Mouse (Mus musculus): ENCODE data around the gene Trpc1. TPM values are rescaled to one million over a fixed set of nuclear protein-coding genes. Genes with fewer than 3 reads are reported as not detected.

Trpc1 gene
- polyA plus RNA-seq, 1 experiment from 2014 or later: not detected

DNA sequence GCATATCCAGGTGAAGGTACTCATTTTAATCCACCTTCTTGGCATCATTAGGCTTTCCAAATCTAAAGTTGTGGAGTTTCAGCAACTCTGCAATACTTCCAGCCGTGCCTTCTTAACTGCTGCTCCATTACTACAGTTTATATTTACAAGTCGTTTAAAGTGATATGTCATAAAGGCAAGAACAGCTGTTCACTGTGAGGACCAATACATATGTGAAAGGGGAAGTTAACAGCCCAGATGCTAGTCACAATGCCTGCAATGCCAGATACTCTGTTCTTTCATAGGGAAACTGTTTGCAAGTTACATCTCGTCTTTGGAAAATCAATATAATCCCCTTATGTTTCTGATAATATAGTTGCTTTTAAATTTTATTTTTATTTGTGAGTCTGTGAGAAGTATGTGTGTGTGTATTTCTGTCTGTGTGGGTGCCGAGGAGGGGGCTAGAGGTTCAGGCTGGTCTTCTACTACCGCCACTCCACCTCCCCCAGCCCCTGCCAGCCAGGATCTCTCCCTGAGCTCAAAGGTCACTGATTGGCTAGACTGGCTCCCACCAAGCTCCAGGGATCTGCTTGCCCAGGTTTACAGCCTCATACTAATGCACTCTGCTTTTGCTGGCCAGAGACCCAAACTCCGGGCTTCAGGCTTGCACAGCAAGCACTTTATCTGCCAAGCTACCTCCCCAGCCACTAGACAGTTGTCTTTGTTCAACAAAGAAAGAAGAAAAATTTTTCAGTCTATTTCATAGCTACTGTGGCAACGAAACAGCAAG is 5.1 kb downstream of the Trpc1 start:
- Histone ChIP-seq H3K79me2 (ENCODE audit: inconsistent target) (no peaks in the 10 kb centered on the region), H3K27ac (no peak overlapping the region), H3K4me3 (ENCODE audit: inconsistent target) (no peak overlapping the region), H3K36me3 (ENCODE audit: inconsistent target) (no peaks in the 10 kb centered on the region)
- 49% methylated on average over 7 of the region's 7 CpGs for WGBS (ENCODE audit: missing documents)

DNA sequence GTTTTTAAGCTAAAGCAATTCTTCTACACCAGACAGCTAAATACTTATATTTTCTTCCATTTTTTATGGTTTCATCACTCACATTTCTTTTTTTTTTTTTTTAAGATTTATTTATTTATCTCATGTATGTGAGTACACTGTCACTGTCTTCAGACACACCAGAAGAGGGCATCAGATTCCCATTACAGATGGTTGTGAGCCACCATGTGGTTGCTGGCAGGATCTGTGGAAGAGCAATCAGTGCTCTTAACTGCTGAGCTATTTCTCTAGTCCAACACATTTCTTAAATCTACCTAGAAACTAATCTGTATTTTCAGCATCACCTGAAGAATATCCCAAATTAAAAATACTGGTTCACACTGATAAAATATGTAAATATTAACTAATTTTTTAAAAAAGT is 13.9 kb downstream of the Trpc1 start:
- no peaks in the 10 kb centered on the region for H3K36me3 ChIP-seq (ENCODE audit: inconsistent target)
- H3K27ac ChIP-seq: no peak overlapping the region
- no peak overlapping the region for H3K4me3 ChIP-seq (ENCODE audit: inconsistent target)

GRCm38 (mm10) chr9:95712574-95712973 is 37.6 kb downstream of the Trpc1 start:
- Histone ChIP-seq H3K79me2 (ENCODE audit: inconsistent target) (no peaks in the 10 kb centered on the region), H3K4me3 (ENCODE audit: inconsistent target) (no peak overlapping the region), H3K36me3 (ENCODE audit: inconsistent target) (no peaks in the 10 kb centered on the region), H3K27ac (no peak overlapping the region)
- 65% methylated on average over 7 of the region's 8 CpGs for WGBS (ENCODE audit: missing documents)

More for the DNA sequence above, 13.9 kb downstream of the Trpc1 start:
- no peaks in the 10 kb centered on the region for H3K79me2 ChIP-seq (ENCODE audit: inconsistent target)

DNA sequence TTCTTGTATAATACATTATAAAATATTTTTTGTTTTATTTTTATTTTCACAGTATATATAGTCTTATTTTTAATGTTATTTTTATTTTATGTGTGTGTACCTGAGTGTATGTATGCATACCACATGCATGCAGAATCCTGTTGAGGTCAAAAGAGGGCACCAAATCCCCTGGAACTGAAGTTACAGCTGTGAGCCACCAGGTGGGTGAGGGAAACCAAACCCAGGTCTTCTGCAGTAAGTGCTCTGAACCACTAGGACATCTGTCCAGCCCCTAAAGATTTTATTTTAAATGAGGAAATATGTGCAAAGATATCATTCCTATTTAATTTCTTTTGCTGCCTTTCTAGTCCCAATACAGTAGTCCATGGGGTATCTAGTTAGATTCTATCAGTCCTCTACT is 41.2 kb downstream of the Trpc1 start:
- no peak overlapping the region for H3K27ac ChIP-seq
- H3K79me2 ChIP-seq (ENCODE audit: inconsistent target): no peaks in the 10 kb centered on the region
- no peaks in the 10 kb centered on the region for H3K36me3 ChIP-seq (ENCODE audit: inconsistent target)
- H3K4me3 ChIP-seq (ENCODE audit: inconsistent target): no peak overlapping the region

DNA sequence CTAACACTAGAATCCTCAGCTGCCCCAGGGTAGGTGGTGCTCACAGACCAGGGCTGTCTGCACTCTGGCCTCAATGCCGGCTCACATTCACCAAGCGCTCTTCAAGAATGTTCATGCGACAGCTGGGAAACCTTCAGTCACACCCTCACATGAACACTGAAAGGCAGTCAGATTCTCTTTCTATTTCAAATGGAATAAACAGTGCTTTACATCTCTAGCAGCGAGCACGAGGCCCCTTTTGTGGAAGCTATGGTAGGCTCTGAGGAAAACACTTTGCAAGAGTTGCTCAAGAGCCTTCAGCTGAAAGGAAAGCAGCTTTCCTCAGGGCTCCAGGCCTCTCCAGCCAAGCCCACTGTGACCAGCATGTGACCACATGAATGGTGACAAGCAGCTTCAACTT is 44.8 kb downstream of the Trpc1 start:
- Histone ChIP-seq H3K27ac (no peak overlapping the region), H3K36me3 (ENCODE audit: inconsistent target) (no peaks in the 10 kb centered on the region), H3K79me2 (ENCODE audit: inconsistent target) (no peaks in the 10 kb centered on the region), H3K4me3 (ENCODE audit: inconsistent target) (no peak overlapping the region)
- WGBS (ENCODE audit: missing documents): 86% methylated on average over 5 of the region's 5 CpGs

GRCm38 (mm10) chr9:95704078-95704477 is 46.1 kb downstream of the Trpc1 start:
- H3K79me2 ChIP-seq (ENCODE audit: inconsistent target): no peaks in the 10 kb centered on the region
- WGBS (ENCODE audit: missing documents): 52% methylated on average over 3 of the region's 3 CpGs
- no peak overlapping the region for H3K27ac ChIP-seq

GRCm38 (mm10) chr9:95699273-95699672 is 50.9 kb downstream of the Trpc1 start:
- WGBS (ENCODE audit: missing documents): 59% methylated on average over 4 of the region's 4 CpGs
- Histone ChIP-seq H3K36me3 (ENCODE audit: inconsistent target) (no peaks in the 10 kb centered on the region), H3K79me2 (ENCODE audit: inconsistent target) (no peaks in the 10 kb centered on the region), H3K27ac (no peak overlapping the region), H3K4me3 (ENCODE audit: inconsistent target) (no peak overlapping the region)

More at GRCm38 (mm10) chr9:95704078-95704477, 46.1 kb downstream of the Trpc1 start:
- no peaks in the 10 kb centered on the region for H3K36me3 ChIP-seq (ENCODE audit: inconsistent target)
- H3K4me3 ChIP-seq (ENCODE audit: inconsistent target): no peak overlapping the region

DNA sequence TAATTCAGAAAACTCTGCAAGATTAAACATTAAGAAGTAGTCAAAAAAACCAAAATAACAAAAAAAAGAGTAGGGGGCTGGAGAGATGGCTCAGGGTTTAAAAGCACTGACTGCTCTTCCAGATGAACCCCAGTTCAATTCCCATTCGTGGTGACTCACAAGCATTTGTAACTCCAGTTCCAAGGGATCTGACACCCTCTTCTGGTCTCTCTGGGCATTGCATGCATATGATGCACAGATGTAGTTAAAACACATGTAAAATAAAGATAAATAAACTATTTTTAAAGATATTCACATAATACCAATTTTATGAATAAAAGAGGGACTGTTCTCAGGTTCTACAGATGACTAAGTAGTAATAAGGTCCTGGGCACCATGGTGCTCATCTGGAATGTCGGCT is 52.4 kb downstream of the Trpc1 start:
- Histone ChIP-seq H3K27ac (no peak overlapping the region), H3K4me3 (ENCODE audit: inconsistent target) (no peak overlapping the region), H3K36me3 (ENCODE audit: inconsistent target) (no peaks in the 10 kb centered on the region), H3K79me2 (ENCODE audit: inconsistent target) (no peaks in the 10 kb centered on the region)
- 56% methylated on average over 2 of the region's 2 CpGs for WGBS (ENCODE audit: missing documents)

GRCm38 (mm10) chr9:95696581-95696980 is 53.6 kb downstream of the Trpc1 start:
- 95% methylated on average over 6 of the region's 6 CpGs for WGBS (ENCODE audit: missing documents)
- Histone ChIP-seq H3K36me3 (ENCODE audit: inconsistent target) (no peaks in the 10 kb centered on the region), H3K79me2 (ENCODE audit: inconsistent target) (no peaks in the 10 kb centered on the region), H3K4me3 (ENCODE audit: inconsistent target) (no peak overlapping the region), H3K27ac (no peak overlapping the region)

DNA sequence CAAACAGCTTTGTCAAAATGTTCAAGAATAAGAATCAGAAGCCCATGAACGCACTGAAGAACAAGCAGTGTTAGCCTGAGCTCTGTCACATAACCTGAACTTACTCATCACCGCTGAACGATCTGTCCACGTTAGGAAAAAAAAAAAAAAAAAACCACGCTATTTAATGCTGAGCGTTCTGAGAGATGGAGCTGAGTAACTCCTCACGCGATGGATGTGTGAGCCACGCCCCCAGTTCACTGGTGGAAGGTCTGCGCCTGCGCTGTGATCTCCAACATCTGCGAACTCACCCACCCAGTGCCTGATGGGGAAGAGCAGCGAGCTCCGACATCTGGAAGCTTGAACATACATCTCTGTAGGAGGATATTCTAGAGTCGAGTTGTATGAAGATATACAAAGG is 55.2 kb downstream of the Trpc1 start:
- no peaks in the 10 kb centered on the region for H3K79me2 ChIP-seq (ENCODE audit: inconsistent target)
- no peaks in the 10 kb centered on the region for H3K36me3 ChIP-seq (ENCODE audit: inconsistent target)
- no peak overlapping the region for H3K4me3 ChIP-seq (ENCODE audit: inconsistent target)
- WGBS (ENCODE audit: missing documents): 80% methylated on average over 15 of the region's 15 CpGs
- H3K27ac ChIP-seq: no peak overlapping the region

DNA sequence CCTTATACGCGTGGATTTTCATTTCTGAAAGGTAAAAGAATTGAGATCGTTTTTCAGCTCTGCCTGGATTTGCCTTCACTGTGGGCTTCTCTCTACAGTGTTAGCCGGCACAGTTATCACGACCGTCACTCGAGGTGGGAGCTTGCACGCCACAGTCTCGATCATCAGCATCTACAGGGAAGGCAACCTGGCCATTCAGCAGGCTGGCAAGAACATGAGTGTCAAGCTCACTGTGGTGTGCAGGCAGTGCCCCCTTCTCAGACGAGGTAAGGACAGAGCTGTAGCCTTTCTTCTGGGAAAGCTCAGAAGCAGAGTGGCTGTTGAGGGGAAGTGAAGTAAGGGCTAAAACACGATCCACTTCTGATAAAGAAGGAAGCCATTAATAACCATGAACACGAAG is 55.6 kb downstream of the Trpc1 start:
- WGBS (ENCODE audit: missing documents): 64% methylated on average over 12 of the region's 12 CpGs
- H3K27ac ChIP-seq: no peak overlapping the region
- H3K36me3 ChIP-seq (ENCODE audit: inconsistent target): no peaks in the 10 kb centered on the region
- no peak overlapping the region for H3K4me3 ChIP-seq (ENCODE audit: inconsistent target)
- no peaks in the 10 kb centered on the region for H3K79me2 ChIP-seq (ENCODE audit: inconsistent target)

GRCm38 (mm10) chr9:95693528-95694100 is 56.6 kb downstream of the Trpc1 start:
- H3K36me3 ChIP-seq (ENCODE audit: inconsistent target): no peaks in the 10 kb centered on the region
- H3K4me3 ChIP-seq (ENCODE audit: inconsistent target): no peak overlapping the region
- H3K27ac ChIP-seq: no peak overlapping the region
- no peaks in the 10 kb centered on the region for H3K79me2 ChIP-seq (ENCODE audit: inconsistent target)
- WGBS (ENCODE audit: missing documents): 82% methylated on average over 11 of the region's 11 CpGs

- H3K4me3 ChIP-seq (ENCODE audit: inconsistent target): no peak overlapping the region
- no peak overlapping the region for H3K27ac ChIP-seq
- no peaks in the 10 kb centered on the region for H3K79me2 ChIP-seq (ENCODE audit: inconsistent target)
- WGBS (ENCODE audit: missing documents): 88% methylated on average over 8 of the region's 8 CpGs
- no peaks in the 10 kb centered on the region for H3K36me3 ChIP-seq (ENCODE audit: inconsistent target)
Measured at GRCm38 (mm10) chr9:95692823-95693222, 57.4 kb downstream of the Trpc1 start.

- 42% methylated on average over 3 of the region's 3 CpGs for WGBS (ENCODE audit: missing documents)
- no peak overlapping the region for H3K4me3 ChIP-seq (ENCODE audit: inconsistent target)
- no peaks in the 10 kb centered on the region for H3K36me3 ChIP-seq (ENCODE audit: inconsistent target)
- no peak overlapping the region for H3K27ac ChIP-seq
- H3K79me2 ChIP-seq (ENCODE audit: inconsistent target): no peaks in the 10 kb centered on the region
Measured at GRCm38 (mm10) chr9:95688064-95688463, 62.1 kb downstream of the Trpc1 start.

- no peaks in the 10 kb centered on the region for H3K36me3 ChIP-seq (ENCODE audit: inconsistent target)
- no peaks in the 10 kb centered on the region for H3K79me2 ChIP-seq (ENCODE audit: inconsistent target)
- H3K4me3 ChIP-seq (ENCODE audit: inconsistent target): no peak overlapping the region
- WGBS (ENCODE audit: missing documents): 91% methylated on average over 11 of the region's 11 CpGs
- no peak overlapping the region for H3K27ac ChIP-seq
Measured at GRCm38 (mm10) chr9:95685660-95686440, 64.3 kb downstream of the Trpc1 start.
